Mouse (Mus musculus) ES-Bruce4 (cell line): ENCODE results near the gene Nsmf.

Source experiments
- CTCF ChIP-seq: IDR thresholded peaks from one replicate; pipeline ENCODE4 v1.8.1; 2011; ENCODE audit warnings: low read depth, low read length
- EP300 ChIP-seq: IDR thresholded peaks from 2 replicates; pipeline ENCODE4 v1.6.1; 2011; ENCODE audit warnings: low read depth, low read length; ENCODE audit not compliant: insufficient read depth
- POLR2A ChIP-seq: IDR thresholded peaks from one replicate; pipeline ENCODE4 v1.8.1; 2011; ENCODE audit warnings: low read length; ENCODE audit not compliant: insufficient read depth

GRCm38 (mm10) chr2:25055409-25056155 lies 1.4 kb downstream of the Nsmf start:
- no peak for TF ChIP-seq POLR2A
- TF ChIP-seq CTCF: no peak
- no peak for TF ChIP-seq EP300
